Mouse (Mus musculus) urinary bladder, adult 18-20 months (tissue): ENCODE data around the gene Hnrnpu.

Experiments used
- DNase-seq, 2 experiments: peaks; one replicate each; pipeline ENCODE4 v3.0.0; 2022; ENCODE audit warnings: low spot score in 2 of 2, mixed read lengths in 2 of 2

The Hnrnpu gene

GRCm38 (mm10) chr1:178341435-178341834 lies 3.8 kb upstream of the Hnrnpu start:
- DNase-seq = no peak

- no peak for DNase-seq
Observed at GRCm38 (mm10) chr1:178340213-178340612, 2.6 kb upstream of the Hnrnpu start.

GRCm38 (mm10) chr1:178338318-178338641 lies 683 bp upstream of the Hnrnpu start:
- peak; percentile 12 to 41 for DNase-seq

GRCm38 (mm10) chr1:178336777-178337481 lies 668 bp downstream of the Hnrnpu start:
- DNase-seq = peak in 1 of 2 experiments; percentile 10

GRCm38 (mm10) chr1:178336289-178336775 lies 1.3 kb downstream of the Hnrnpu start:
- peak; percentile 80 to 92 for DNase-seq

GRCm38 (mm10) chr1:178335860-178336261 lies 1.7 kb downstream of the Hnrnpu start:
- DNase-seq = no peak

- no peak for DNase-seq
Observed at GRCm38 (mm10) chr1:178329946-178330345, 7.7 kb downstream of the Hnrnpu start.

GRCm38 (mm10) chr1:178329017-178329416 lies 8.6 kb downstream of the Hnrnpu start:
- no peak for DNase-seq

GRCm38 (mm10) chr1:178326950-178327349 lies 10.6 kb downstream of the Hnrnpu start:
- no peak for DNase-seq

- DNase-seq = no peak
Observed at GRCm38 (mm10) chr1:178326357-178326756, 11.2 kb downstream of the Hnrnpu start.

GRCm38 (mm10) chr1:178324568-178324967 lies 13.0 kb downstream of the Hnrnpu start:
- no peak for DNase-seq

- no peak for DNase-seq
Observed at GRCm38 (mm10) chr1:178323235-178323634, 14.4 kb downstream of the Hnrnpu start.

GRCm38 (mm10) chr1:178321730-178322357 lies 15.8 kb downstream of the Hnrnpu start:
- no peak for DNase-seq

GRCm38 (mm10) chr1:178320723-178321590 lies 16.6 kb downstream of the Hnrnpu start:
- DNase-seq = no peak

GRCm38 (mm10) chr1:178320038-178320722 lies 17.4 kb downstream of the Hnrnpu start:
- DNase-seq = no peak

GRCm38 (mm10) chr1:178319295-178320037 lies 18.1 kb downstream of the Hnrnpu start:
- DNase-seq = no peak

GRCm38 (mm10) chr1:178318389-178319184 lies 19.0 kb downstream of the Hnrnpu start, which contains the start of gene Cox20:
Gene Cox20 (plus strand): TSS chr1:178319130.
- DNase-seq = peak; percentile 92 to 96

GRCm38 (mm10) chr1:178318002-178318388 lies 19.6 kb downstream of the Hnrnpu start:
- no peak for DNase-seq

GRCm38 (mm10) chr1:178317275-178318001 lies 20.2 kb downstream of the Hnrnpu start:
- no peak for DNase-seq
